Mouse (Mus musculus) spleen, adult 2 months (tissue): ENCODE results near the gene Cyp4f39.
A peak's percentile ranks its signal among the peaks of the same experiment; 100 is the strongest.

Experiments used
- CTCF ChIP-seq: fragments of 200-500 bp; IDR thresholded peaks from 2 replicates; pipeline ENCODE4 v1.5.1; 2011; ENCODE audit warnings: mild to moderate bottlenecking, inconsistent platforms; ENCODE audit not compliant: insufficient read depth, insufficient read length, insufficient replicate concordance; ENCODE audit errors: extremely low read depth
- POLR2A ChIP-seq: fragments of 200-500 bp; IDR thresholded peaks from 2 replicates; pipeline ENCODE4 v1.6.1; 2011; ENCODE audit warnings: low read depth, low read length, inconsistent platforms

GRCm38 (mm10) chr17:32494601-32495000 lies 42.1 kb downstream of the Cyp4f39 start:
- peak; percentile 56; the same call in 1 of the 2 replicates for TF ChIP-seq CTCF
- no peak for TF ChIP-seq POLR2A
